Mouse (Mus musculus) lung, embryonic 16.5 days (tissue): ENCODE results near the gene Gm525. TPM values are rescaled to one million over a fixed set of nuclear protein-coding genes. Genes with fewer than 3 reads are reported as not detected.

ENCODE experiments used
- ATAC-seq: fragments of 200-750 bp; cut with Nextera tagmentation; 2 replicates; pipeline ENCODE4 v1.8.0; 2017; ENCODE audit warnings: low read depth, mild to moderate bottlenecking, moderate library complexity
- H3K27ac ChIP-seq: fragments of 300-500 bp; sonication (generic); 2 replicates; pipeline ENCODE4 v1.5.1; 2014; ENCODE audit warnings: mild to moderate bottlenecking, control low read depth, low read length
- H3K27me3 ChIP-seq: fragments of 300-500 bp; sonication (generic); 2 replicates; pipeline ENCODE4 v1.6.1; 2014; ENCODE audit warnings: low read depth, low read length, mixed read lengths; ENCODE audit not compliant: control insufficient read depth, insufficient read depth
- H3K36me3 ChIP-seq: fragments of 300-500 bp; sonication (generic); 2 replicates; pipeline ENCODE4 v1.6.1; 2014; ENCODE audit warnings: low read length; ENCODE audit not compliant: control insufficient read depth, insufficient read depth
- H3K4me1 ChIP-seq: fragments of 300-500 bp; sonication (generic); replicated peaks from 2 replicates; pipeline ENCODE4 v1.6.1; 2014; ENCODE audit warnings: low read length, mixed read lengths; ENCODE audit not compliant: control insufficient read depth, insufficient read depth
- H3K4me2 ChIP-seq: fragments of 300-500 bp; sonication (generic); 2 replicates; pipeline ENCODE4 v1.6.1; 2014; ENCODE audit warnings: low read depth, low read length, control low read depth
- H3K4me3 ChIP-seq: fragments of 300-500 bp; sonication (generic); 2 replicates; pipeline ENCODE4 v1.5.1; 2014; ENCODE audit warnings: mild to moderate bottlenecking, low read length, control low read depth
- H3K9ac ChIP-seq: fragments of 300-500 bp; sonication (generic); 2 replicates; pipeline ENCODE4 v1.6.1; 2014; ENCODE audit warnings: low read length, control low read depth
- H3K9me3 ChIP-seq: fragments of 300-500 bp; sonication (generic); 2 replicates; pipeline ENCODE4 v1.6.1; 2016; ENCODE audit warnings: low read length; ENCODE audit not compliant: control insufficient read depth
- WGBS: fragments of 180-500 bp; shearing (Covaris S2); extraction: QIAGEN DNeasy Blood & Tissue Kit; methylation state at CpG from one replicate; pipeline ENCODE4 v1.1.7; 2014; 5-methylcytosine and 5-hydroxymethylcytosine counted together
- polyA plus RNA-seq: library from polyadenylated mRNA; unstranded; fragments of >200 nt; fragmentation: Nextera tagmentation; extraction: Ambion mirVana; gene quantifications from 2 replicates; pipeline ENCODE4 v1.2.1, GENCODE M21; 2015

Gene Gm525
- polyA plus RNA-seq, 1 experiment from 2014 or later: 1.2 TPM

DNA sequence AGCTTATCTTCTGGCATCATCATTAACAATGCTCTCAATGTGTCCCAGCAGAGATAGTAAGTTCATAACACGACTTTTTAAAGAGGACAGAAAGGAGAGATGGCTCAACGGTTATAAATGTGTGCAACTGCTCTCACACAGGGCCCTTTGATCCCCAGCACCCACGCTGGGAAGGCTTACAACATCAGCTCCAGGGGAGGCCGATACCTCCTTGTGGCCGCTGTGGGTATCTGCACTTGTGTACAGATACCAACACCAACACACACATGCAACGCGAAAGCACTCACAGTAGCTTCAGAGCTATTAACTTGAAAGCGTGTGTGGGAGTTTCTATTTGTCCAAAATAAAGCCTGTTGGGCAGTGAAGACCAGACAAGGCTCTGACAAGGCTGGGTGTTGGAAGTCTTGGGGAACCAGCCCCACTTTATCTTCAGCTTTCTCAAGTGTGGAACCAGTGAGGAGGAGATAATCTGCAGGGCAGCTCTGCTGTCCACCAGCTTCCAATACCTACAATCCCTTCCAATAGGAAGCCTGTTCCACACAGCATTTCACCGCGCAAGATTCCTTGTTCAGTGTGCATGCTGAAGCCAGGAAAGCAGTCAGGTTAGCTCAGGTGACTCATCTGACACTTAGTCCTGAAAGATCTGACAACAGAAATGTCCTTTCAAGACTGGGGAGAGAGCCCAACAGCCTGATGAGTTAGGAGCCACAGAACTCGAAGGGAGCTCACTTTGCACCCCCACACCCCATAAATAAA lies 14.9 kb upstream of the Gm525 start:
- Histone ChIP-seq H3K9ac (0 out of 2 replicates have a peak overlapping the region, but pooled peaks have one; percentile 38), H3K27me3 (no peaks in the 10 kb centered on the region), H3K36me3 (peaks cover 3% of the 10 kb centered on the region; the same call in 1 of the 2 replicates), H3K9me3 (no peaks in the 10 kb centered on the region), H3K4me1 (peaks cover 26% of the 10 kb centered on the region), H3K4me2 (peak overlapping the region; percentile 92), H3K4me3 (peak overlapping the region; percentile 90), H3K27ac (no peak overlapping the region)
- WGBS: 64% methylated on average over 11 of the region's 11 CpGs
- ATAC-seq: no peak

DNA sequence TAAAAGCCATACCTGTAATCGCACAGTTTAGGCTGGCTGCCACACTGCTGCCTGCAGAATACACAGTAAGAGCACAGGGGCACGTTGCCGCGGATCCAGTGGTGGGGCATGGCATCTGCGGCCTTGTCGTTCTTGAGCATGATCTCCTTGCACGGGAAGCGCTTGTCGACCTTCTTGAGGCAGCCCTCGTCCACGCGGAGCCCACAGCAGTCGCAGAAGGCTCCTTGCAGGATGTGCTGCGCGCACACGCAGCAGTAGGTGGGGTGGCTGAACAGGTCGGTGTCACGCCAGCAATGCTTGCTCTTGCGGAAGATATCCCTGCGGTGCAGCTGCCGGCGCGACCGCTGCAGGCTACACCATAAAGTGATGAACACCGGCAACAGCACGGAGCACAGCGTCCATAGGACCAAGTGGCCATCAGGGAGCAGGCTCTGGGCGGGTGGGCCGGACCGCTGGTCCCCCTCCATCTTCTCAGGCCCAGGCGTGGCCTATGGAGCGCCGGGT lies 13.7 kb upstream of the Gm525 start:
- no peaks in the 10 kb centered on the region for H3K27me3 ChIP-seq
- peak overlapping the region; percentile 92 for H3K4me2 ChIP-seq
- under 1% methylated on average over 32 of the region's 33 CpGs for WGBS
- peak; percentile 69 for ATAC-seq
- H3K4me1 ChIP-seq: peaks cover 26% of the 10 kb centered on the region
- H3K27ac ChIP-seq: peak overlapping the region; percentile 79
- peak overlapping the region; percentile 84 for H3K9ac ChIP-seq
- no peaks in the 10 kb centered on the region for H3K9me3 ChIP-seq
- peaks cover under 1% of the 10 kb centered on the region; the same call in 1 of the 2 replicates for H3K36me3 ChIP-seq
- peak overlapping the region; percentile 90 for H3K4me3 ChIP-seq

DNA sequence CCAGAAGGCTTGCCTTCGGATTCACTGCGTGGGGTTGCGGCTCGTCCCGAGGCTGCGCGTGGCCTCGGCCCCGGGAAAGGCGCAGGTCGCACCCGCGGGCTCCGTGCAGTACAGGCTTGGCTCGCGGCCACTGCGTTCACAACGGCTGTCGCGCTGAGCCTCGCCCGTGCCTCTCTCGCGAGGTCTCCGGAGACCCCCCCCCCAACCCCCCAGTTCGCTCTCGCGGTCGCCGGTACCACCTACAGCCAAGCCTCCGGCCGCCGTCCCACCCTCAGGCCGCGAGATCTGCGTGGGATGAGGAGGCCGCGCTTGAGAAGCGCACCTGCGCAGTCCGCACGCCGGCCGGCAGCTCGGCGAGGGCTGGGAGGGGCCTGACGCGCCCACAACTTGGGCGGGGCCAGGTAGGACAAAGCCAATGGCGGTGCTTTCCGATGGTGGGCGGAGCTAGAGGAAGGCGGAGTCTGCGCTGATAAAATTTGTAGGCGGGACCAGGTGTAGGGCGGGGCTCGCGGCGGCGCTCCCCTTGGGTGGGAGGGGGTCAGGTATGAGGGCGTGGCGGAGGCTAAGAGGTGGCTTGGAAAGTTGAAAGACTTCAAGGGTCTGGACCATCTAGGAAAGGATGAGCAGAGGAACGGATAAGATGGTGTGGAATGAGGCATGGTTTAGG lies 13.1 kb upstream of the Gm525 start:
- Histone ChIP-seq H3K36me3 (no peaks in the 10 kb centered on the region), H3K27ac (peak overlapping the region; percentile 79), H3K9me3 (no peaks in the 10 kb centered on the region), H3K4me2 (peak overlapping the region; percentile 92), H3K27me3 (no peaks in the 10 kb centered on the region), H3K9ac (peak overlapping the region; percentile 84), H3K4me3 (peak overlapping the region; percentile 90), H3K4me1 (peaks cover 26% of the 10 kb centered on the region)
- ATAC-seq: peak; percentile 95
- under 1% methylated on average over 60 of the region's 63 CpGs for WGBS

DNA sequence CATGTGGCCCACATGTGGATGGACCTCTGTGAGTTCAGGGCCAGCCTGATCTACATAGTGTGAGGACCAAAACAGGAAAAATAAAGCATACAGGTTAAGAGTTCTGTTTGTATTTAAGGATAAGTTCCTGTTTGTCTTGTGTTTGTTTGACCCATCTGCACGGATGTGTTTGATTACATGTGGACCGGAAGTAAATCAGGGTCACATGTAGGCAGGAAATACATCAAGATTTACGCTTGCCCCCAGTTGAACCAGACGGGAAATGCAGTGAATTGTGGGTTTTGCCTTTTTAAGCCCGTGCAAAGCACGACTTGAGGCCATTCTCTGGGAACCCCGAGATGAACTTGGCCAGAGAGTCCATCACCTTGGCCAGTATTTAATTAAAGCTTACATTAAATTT lies 12.3 kb upstream of the Gm525 start:
- 68% methylated on average over 7 of the region's 7 CpGs for WGBS
- no peak overlapping the region for H3K4me3 ChIP-seq
- no peak overlapping the region for H3K4me2 ChIP-seq
- no peak for ATAC-seq
- H3K9me3 ChIP-seq: no peaks in the 10 kb centered on the region
- no peak overlapping the region for H3K9ac ChIP-seq
- peaks cover 19% of the 10 kb centered on the region for H3K4me1 ChIP-seq
- H3K27me3 ChIP-seq: no peaks in the 10 kb centered on the region
- H3K27ac ChIP-seq: no peak overlapping the region
- no peaks in the 10 kb centered on the region for H3K36me3 ChIP-seq

DNA sequence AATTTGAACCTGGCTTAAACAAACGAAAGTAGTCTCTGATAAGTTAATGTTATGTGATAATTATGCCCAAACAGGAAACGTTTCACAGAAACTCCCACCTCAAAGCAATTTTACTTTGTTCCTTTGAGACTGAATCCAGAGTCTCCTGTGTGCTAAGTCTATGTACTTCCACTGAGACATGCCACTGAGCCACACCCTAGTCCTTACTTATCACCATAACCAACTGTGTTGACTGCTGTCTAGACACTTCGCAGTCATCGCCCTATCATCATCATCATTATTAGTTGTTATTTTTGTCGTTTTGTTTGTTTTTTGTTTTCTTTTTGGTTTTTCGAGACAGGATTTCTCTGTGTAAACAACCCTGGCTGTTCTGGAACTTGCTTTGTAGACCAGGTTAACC lies 9.3 kb upstream of the Gm525 start:
- no peak overlapping the region for H3K9ac ChIP-seq
- no peaks in the 10 kb centered on the region for H3K27me3 ChIP-seq
- no peak overlapping the region for H3K4me2 ChIP-seq
- no peak for ATAC-seq
- no peaks in the 10 kb centered on the region for H3K36me3 ChIP-seq
- peaks cover 5% of the 10 kb centered on the region for H3K4me1 ChIP-seq
- no peak overlapping the region for H3K4me3 ChIP-seq
- no peaks in the 10 kb centered on the region for H3K9me3 ChIP-seq
- WGBS: 73% methylated on average over 6 of the region's 6 CpGs
- H3K27ac ChIP-seq: no peak overlapping the region

DNA sequence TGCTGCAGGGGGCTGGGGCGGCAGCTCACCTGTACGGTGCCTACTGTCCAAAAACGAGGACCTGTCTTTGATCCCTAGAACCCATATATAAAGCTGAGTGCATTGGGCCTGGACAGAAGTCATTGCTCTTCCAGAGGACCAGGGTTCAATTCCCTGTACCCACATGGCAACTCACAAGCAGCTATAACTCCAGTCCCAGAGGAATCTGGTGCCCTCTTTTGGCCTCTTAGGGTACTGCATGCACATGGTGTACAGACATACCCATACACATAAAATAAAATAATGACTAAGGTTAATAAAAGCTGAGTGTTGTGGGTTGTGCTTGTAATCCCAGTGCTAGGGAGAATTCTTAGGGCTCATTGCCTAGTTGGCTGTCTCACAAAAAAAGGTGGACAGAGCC lies 8.3 kb upstream of the Gm525 start:
- no peak overlapping the region for H3K9ac ChIP-seq
- no peaks in the 10 kb centered on the region for H3K36me3 ChIP-seq
- 93% methylated on average over 3 of the region's 3 CpGs for WGBS
- H3K9me3 ChIP-seq: no peaks in the 10 kb centered on the region
- no peak overlapping the region for H3K4me3 ChIP-seq
- no peaks in the 10 kb centered on the region for H3K27me3 ChIP-seq
- no peak for ATAC-seq
- no peaks in the 10 kb centered on the region for H3K4me1 ChIP-seq
- no peak overlapping the region for H3K4me2 ChIP-seq
- no peak overlapping the region for H3K27ac ChIP-seq

DNA sequence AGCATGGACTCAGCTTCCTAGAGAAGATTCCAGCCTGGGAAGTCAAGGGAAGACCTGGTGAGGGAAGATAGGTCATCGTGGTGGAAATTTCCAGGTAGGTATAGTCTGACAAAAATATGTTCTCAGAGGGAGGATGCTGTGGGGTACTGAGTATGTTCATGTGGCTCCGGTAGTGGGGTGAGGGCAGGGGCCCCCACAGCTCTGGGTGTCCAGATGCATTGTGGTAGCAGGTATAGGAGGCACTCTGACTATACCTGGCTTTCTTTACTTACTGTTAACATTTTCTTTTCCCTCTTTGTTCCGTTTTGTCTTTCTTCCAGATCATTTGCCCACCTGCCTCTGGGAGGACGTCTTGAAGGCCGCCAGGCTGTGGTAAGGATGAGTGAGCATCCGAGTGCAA lies 7.5 kb upstream of the Gm525 start:
- H3K9me3 ChIP-seq: no peaks in the 10 kb centered on the region
- no peak overlapping the region for H3K4me2 ChIP-seq
- H3K9ac ChIP-seq: no peak overlapping the region
- no peak overlapping the region for H3K4me3 ChIP-seq
- no peaks in the 10 kb centered on the region for H3K36me3 ChIP-seq
- no peaks in the 10 kb centered on the region for H3K4me1 ChIP-seq
- no peaks in the 10 kb centered on the region for H3K27me3 ChIP-seq
- no peak overlapping the region for H3K27ac ChIP-seq
- WGBS: 75% methylated on average over 6 of the region's 6 CpGs
- ATAC-seq: no peak

DNA sequence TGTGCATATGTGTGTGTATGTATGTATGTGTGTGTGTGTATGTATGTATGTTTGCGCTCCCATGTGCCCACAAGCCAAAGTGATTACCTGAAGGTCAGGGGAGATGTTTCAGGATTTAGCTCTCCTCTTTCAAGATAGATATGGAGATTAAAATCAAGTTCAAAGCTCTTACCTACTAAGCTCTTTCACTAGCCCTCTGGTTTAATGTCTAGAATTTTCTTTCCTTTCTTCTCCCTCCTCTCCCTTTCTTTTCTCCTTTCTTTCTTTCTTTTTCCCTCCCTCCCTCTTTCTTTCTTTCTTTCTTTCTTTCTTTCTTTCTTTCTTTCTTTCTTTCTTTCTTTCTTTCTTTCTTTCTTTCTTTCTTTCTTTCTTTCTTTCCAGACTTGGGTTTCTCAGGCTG lies 6.9 kb upstream of the Gm525 start, which contains the start of gene Dgke:
Dgke (minus strand) TSS at position 101 of the 400 bp plus-strand sequence.
- Histone ChIP-seq H3K9ac (no peak within 1 kb of the TSS), H3K27me3 (no peaks in the 10 kb centered on the region), H3K4me2 (no peak within 1 kb of the TSS), H3K4me3 (no peak within 1 kb of the TSS), H3K4me1 (no peaks in the 10 kb centered on the region), H3K9me3 (no peaks in the 10 kb centered on the region), H3K36me3 (no peaks in the 10 kb centered on the region), H3K27ac (peak within 1 kb of the TSS; percentile 66)
- no peak for ATAC-seq
- 94% methylated on average over 1 of the region's 1 CpGs for WGBS

DNA sequence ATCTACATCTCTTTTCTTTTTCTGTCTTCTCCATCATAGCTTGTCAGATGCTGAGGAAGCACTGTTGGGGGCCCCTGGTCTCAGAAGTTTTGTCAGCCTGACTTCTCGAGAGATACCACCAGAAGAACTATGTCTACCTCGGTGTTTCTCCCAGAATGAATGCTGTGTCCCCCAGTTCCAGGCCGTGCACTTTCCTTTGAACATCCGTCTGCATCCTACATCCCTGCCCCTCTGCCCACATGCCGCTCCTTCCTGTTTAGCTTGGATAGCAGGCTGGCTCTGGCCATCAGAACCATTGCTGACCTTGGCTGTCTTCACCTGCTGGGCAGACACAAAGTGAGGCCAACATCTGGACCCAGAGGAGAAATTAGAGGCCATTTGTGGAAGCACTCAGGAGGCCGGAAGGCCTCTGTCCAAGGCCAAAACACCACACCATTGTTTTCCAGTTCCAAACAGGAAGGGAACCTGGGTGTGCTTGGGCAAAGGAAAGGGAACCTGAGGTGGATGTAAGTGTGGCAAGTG lies 6.3 kb upstream of the Gm525 start:
- Histone ChIP-seq H3K9me3 (no peaks in the 10 kb centered on the region), H3K27ac (peak overlapping the region; percentile 64), H3K4me2 (no peak overlapping the region), H3K27me3 (no peaks in the 10 kb centered on the region), H3K36me3 (no peaks in the 10 kb centered on the region), H3K4me1 (no peaks in the 10 kb centered on the region), H3K9ac (no peak overlapping the region), H3K4me3 (no peak overlapping the region)
- ATAC-seq: peak; percentile 45
- WGBS: 56% methylated on average over 6 of the region's 6 CpGs
